Mouse (Mus musculus) kidney, postnatal 36 days (tissue): ENCODE results near the gene Fuca1.

ENCODE experiments used
- DNase-seq, 2 experiments: peaks; one replicate each; pipeline ENCODE4 v3.0.0; 2021 to 2022; ENCODE audit warnings: mixed read lengths in 2 of 2

Gene Fuca1

DNA sequence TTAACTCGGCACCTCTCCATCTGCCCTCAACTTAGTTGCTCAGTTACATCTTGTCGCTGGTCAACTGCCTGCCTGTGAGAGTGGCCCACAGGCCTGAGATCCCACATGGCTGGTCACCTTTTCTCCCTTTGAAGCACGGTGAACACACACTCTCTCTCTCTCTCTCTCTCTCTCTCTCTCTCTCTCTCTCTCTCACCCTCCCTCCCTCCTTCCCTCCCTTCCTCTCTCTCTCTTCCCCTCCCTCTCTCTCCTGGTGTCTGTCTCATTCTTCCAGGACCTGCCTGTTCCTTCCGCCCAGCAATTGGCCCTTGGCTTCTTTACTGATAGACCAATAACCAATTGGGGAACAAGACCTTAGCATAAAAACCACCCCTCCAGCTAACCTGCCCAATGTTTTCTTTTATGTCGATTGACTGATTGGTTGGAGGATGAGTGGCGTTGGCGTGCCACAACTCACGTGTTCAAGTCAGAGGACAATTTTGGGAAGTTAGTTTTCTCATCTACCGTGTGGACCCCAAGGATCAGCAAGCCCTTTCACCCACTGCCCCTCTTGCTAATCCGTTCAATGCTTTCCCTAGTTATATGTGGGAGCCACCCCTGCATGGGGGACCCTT is 5.8 kb downstream of the Fuca1 start:
- no peak for DNase-seq

DNA sequence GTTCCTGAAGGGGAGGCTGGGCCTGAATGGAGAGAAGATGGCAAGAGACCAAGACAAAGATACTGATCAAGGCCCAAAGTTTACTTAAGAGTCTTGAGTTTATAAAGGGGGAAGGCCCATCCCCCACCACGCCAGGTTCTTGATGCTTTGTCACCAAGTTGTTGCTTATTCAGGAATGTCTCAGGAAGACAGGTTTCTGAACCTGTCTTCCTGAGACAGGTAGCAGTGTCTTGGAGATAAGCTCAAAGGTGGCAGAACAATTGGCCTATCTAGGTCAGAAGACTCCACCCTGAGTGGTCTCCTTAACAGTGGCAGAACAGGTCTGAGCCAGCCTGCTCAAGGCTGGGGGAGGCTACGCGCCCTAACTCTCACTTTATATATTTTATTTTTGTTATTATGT is 6.3 kb downstream of the Fuca1 start:
- DNase-seq = no peak

DNA sequence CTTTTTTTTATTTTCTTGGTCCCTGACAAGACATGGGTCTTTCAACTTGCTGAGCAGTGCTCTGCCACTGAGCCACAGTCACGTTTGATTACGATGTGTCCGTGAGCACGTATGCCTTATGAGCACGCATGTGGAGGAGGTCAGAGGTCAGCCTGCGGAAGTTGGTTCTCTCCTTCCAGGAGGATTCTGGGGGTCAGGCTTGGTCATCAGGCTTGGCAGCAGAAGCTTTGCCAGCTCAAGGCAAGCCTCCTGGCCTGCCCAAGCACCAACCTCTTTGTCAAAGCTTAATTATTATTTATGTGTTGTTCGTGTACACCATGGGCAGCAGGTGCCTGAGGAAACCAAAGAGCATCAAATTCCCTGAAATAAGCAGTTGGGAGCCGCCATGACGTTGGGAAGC is 7.8 kb downstream of the Fuca1 start:
- peak; percentile 34 to 62 for DNase-seq

DNA sequence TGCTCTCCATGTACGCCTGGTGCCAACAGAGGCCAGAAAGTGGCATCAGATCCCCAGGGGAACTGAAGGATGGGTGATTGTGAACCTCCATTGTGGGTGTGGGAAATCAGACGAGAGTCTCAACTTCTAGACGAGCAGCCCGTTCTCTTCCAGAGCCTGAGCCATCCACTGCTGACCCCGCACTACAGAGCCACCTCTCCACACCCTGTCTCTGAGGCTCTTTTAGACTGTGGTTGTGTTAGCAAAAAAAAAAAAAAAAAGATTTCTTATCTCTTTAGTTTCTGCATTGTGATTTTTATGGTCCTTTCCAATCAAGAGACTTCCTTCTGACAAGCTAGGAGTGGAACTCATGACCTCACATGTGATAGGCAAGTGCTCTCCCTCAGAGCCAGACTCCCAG is 8.9 kb downstream of the Fuca1 start:
- DNase-seq = no peak

DNA sequence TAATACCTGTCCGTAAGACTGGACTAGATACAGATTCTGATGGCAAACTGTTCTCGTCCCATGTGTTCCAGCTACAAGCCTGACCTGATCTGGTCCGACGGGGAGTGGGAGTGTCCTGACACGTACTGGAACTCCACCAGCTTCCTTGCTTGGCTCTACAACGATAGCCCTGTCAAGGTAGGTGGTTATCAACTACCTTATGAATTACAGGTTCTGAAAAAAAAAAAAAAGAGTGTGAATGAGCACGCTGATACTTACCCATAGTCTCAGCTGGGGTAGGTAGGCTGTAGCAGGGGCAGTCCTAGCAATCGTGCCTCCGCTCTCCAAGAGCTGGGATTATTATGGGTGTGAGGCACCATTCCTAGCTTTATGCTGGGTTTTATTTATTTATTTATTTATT is 9.3 kb downstream of the Fuca1 start:
- no peak for DNase-seq

DNA sequence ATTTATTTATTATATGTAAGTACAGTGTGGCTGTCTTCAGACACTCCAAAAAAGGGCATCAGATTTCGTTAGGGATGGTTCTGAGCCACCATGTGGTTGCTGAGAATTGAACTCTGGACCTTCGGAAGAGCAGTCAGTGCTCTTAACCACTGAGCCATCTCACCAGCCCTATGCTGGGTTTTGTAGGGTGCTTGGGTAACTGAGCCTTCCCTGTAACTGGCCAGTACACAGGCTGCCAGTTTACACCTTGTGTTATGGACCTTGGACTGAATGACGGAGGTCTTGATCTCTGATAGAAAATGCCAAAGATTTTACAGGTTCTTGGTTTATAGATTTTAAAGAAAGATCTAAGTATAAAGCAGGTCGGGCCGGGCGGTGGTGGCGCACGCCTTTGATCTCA is 9.7 kb downstream of the Fuca1 start:
- DNase-seq = peak in 1 of 2 experiments; percentile 34

DNA sequence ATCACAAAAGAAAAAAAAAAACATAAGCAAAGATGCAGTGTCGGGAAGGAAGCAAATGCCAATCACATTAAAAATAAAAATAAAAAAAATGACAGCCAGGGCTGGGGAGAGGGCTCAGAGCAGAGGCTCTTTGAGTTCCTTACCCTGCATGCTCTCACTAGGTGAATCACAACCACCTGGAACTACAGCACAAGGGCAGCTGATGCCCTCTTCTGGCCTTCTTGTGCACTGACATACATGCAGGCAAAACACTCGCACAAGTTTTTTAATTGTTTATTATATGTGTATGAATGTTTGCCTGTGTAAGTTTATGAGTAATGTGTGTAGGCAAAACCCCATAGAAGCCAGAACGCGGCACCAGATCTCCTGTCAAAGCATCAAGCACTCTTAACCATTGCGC is 11.3 kb downstream of the Fuca1 start:
- DNase-seq = peak in 1 of 2 experiments; percentile 54

DNA sequence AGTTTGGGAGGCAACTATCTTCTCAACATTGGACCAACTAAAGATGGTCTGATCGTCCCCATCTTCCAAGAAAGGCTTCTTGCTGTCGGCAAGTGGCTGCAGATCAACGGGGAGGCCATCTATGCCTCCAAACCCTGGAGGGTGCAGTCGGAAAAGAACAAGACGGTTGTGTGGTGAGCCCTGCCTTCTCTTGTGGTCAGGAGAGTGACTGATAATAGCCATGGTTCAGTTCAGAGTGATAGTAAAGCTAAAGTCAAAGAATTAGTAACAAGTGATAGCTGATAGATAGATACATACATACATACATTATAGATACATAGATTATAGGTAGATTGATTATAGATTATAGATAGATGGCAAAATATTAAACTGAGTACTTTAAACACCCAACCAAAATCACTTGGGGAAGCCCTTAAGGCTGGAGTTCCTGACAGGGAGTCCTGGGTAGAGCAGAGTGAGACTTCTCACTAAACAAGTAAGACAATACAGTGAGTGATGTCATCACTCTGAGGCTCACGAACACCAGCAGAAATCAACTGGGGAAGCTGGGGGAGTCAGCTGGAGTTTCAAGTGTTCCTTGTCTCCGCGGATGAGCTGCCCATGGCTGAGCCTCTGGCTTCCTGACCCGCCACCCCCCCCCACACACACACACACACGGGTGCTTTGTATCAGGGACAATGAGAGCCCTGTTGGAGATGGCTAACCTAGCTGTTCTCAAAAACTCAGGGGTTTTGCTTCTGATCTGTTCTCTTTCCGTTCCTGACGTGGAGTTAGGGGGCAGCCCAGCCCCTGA is 14.4 kb downstream of the Fuca1 start:
- no peak for DNase-seq

DNA sequence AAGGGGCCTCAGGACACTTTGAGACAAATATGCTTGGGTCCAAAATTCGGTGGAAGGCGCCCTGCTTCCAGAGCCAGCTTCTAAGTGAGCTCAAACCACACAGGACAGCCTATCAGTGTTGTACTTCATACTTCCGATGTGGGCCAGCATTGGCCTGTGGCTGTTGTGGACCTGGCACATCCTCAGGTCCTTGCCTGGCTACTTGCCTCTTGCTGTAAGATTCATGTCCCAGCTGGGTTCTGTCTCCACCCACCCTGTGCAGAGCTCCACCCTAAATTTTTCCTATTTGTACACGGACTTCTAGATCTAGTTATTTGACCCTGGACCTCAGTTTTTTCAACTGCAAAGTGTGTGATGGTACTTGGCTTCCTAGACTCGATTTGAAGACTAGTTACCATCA is 15.0 kb downstream of the Fuca1 start:
- no peak for DNase-seq

DNA sequence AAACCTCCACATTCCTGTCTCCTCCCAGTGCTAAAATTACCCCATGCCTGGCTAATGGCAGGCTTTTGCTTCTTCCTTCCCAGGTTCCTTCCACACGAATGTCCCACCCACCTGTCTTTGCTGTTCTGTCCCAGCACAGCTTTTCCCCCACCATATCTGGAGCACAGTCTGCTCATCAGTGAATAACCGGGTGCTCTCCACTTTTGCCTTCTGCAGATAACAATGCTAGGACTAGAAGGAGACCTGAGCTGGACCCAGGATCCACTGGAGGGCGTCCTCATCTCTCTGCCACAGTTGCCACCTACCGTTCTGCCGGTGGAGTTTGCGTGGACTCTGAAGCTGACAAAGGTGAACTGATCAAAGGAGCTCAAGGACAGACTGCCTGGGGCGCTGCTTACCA is 18.3 kb downstream of the Fuca1 start:
- no peak for DNase-seq

DNA sequence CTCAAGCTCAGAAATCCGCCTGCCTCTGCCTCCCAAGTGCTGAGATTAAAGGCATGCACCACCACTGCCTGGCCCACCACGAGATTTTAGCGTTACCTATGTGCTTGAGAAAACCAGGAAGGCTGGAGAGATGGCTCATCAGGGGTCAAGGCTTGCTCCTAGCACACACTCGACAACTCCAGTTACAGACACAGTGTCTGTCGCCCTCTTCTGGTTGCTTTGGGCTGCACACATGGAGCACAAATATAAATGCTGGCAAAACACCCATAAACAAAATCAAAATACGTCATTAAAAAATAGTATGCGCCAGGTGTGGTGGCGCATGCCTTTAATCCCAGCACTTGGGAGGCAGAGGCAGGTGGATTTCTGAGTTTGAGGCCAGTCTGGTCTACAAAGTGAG is 20.5 kb downstream of the Fuca1 start:
- DNase-seq = peak in 1 of 2 experiments; percentile 55

DNA sequence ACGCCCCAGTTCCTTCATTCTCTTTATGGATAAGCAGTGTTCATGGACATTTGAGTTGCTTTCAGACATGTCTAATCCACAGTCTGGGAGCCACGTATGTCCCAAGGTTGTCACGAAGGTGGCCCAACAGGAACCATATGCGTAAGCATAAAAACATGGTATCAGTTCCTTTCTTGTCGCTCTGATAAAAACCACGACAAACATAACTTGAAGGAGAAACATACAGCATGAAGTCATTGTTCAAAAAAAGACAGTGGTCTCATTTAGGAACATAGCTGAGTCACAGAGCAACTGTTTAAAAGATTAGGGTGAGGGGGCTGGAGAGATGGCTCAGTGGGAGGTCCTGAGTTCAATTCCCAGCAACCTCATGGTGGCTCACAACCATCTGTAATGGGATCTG is 21.7 kb downstream of the Fuca1 start:
- DNase-seq = no peak

DNA sequence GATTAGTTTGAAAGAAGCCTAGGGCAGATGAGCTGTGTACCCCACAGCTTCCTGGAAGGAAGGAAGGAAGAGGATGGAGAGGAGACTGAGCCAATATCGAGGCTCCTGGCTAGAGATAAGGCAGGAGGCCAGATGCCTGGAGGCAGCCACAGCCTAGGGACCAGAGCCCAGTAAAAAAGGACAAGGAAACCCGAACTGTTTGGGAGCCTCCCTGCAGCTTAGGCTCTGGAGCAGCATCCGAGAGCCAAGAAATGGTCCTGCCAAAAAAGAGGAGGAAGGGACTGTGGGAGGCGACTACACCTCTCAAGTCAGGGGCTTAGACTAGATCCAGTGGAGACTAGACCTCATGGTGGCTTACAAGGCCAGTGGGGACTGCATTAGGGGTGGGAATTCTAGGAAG is 22.9 kb downstream of the Fuca1 start:
- DNase-seq = no peak

DNA sequence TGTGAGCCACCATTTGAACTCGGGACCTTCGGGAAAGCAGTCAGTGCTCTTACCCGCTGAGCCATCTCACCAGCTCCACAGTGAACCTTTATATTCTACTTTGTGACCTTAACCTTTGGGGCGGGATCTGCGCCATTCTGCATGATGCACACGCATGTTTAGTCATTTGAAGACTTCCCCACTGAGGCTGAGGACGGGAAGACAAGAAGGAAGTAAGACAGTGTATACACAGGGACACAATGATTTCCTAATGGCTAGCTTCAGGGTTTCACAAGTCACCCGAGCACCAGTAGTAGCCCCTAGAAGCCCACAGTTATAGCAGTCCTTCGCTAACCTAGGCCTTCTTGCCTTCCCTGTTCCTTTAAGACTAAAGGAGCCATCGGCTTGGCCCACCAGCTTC is 25.2 kb downstream of the Fuca1 start:
- DNase-seq = no peak

DNA sequence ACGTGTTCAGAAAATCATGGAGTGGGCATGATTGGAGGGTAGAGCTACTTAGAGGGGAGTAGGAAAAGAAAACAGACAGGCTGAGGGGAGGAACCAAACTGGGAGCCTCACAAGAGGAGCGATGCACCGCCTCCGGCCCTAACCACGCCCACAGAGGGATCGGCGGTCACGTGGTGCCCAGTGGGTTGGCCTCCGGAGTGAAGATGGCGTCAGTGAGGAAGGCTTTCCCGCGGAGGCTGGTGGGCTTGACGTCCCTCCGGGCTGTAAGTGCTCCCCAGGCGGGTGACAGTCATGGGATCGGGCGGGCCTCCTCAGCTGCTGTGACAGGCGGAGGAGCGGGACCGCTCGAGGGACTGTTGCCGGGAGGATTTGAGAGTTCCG is 25.7 kb downstream of the Fuca1 start, which contains the start of gene Hmgcl:
TSS of gene Hmgcl (plus strand) at position 171 of the 381 bp plus-strand sequence.
- DNase-seq = peak; percentile 96 to 99

DNA sequence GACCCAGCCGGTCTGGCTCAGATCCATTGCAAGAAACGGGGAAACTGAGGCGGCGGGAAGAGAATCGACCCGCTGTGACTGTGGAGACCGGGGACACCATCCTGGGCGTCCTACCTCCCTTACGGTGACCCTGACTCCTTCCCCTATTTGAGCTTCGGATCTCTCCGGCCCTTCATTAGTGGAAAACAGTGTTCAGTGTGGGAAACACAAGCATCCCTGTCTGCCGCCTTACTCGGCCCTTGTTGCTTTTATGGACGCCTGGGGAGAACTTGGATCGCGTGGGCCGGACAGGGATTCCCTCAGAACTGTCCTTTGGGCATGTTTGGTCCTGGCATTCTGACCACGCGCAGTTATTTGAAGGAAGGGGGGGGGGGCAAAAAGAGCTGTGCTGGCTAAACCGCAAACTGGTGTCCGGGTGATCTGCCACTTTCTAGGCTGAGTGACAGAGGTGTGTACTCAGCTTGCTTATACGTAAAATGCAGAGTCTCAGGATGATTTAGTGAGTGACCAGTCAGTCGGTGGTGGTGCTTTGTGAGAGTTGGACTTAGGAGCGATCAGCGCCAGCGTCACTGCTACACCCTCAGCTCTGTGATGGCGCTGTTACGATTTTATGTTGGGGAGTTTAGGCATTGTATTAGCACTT is 26.2 kb downstream of the Fuca1 start:
- DNase-seq = peak in 1 of 2 experiments; percentile 48

DNA sequence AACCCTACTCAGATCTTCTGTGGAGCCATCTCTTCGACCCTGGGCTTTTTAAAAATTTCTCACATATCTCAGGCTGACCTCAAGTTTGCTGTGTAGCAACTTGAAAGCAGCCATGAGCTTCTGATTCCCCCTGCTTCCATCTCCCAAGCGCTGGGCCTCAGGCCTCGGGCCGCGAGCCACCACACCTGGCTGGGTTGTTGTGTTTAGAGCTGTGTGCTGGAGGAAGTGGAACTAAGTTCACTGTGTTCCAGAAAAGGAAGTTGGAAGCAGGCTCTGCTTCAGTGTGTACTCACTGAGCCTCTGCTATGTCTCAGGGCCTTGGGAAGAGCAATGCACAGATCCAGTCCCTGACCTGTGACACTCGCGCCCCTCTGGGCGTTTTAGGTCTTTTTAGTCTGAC is 27.6 kb downstream of the Fuca1 start:
- no peak for DNase-seq

DNA sequence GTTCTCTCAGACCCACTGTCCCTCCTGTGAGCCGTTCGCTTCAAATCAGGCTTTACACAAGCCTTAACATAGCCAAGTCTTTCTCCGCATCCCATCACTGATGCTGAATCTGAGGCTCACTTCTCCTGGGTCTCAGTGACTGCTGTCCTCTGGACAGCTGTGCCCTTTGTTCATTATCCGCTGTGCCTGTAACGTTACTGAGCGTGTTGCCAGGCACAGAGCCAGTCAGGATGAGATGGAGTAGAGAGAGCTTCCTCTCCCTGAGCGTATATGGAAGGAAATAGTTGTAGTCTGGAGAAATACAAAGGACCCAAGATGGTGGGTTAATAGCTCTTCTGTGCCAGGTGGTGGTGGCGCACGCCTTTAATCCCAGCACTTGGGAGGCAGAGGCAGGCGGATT is 28.9 kb downstream of the Fuca1 start:
- DNase-seq = peak; percentile 54 to 68

DNA sequence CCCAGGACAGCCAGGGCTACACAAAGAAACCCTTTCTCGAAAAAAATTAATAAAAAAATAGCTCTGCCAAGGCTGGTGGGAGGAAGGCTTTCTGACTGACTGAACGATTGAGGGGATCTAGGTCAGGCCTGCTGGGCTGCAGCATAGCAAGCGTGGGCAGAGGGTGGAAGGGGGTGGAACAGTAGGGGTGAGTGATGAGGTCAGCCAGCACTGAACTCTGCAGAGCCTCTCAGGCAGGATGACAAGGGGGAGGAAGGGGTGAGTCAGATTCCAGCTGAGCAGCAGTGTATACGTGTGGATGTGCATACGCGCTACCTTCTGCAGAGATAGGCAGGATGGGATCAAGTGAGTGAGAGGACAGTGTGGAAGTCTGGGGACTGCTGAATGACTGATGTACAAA is 29.4 kb downstream of the Fuca1 start:
- peak; percentile 42 to 51 for DNase-seq

DNA sequence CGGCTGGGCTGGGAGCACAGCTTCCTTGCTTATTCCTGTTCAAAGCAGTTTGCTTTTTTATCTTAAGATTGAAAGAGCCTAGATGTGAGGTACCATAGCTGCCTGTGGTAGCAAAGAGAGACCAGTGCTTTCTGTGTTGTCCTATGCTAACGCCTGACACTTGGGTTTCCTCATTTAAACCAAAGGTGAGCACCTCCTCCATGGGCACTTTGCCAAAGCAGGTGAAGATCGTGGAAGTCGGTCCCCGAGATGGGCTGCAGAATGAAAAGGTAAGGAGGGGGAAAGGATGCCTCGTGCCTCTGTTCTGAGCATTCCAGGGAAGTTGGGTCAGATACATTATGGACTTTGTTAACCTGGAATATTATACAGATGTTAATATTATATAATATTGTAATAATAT is 29.8 kb downstream of the Fuca1 start:
- peak in 1 of 2 experiments; percentile 32 for DNase-seq

DNA sequence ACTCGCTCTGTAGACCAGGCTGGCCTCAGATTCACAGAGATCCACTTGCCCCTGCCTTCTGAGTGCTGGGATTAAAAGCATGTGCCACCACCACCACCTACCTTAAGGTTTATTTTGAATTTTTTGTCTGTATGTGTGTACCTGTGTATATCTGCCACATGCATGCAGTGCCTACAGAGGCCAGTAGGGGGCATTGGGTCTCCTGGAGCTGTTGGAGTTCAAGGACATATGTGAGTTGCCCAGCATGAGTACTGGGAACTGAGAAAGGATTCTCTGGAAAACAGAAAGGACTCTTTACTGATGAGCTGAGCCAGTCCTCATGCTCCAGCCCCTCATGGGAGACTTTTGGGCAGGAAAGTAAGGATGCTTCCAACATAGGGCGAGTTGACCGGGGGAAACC is 31.0 kb downstream of the Fuca1 start:
- peak in 1 of 2 experiments; percentile 33 for DNase-seq

DNA sequence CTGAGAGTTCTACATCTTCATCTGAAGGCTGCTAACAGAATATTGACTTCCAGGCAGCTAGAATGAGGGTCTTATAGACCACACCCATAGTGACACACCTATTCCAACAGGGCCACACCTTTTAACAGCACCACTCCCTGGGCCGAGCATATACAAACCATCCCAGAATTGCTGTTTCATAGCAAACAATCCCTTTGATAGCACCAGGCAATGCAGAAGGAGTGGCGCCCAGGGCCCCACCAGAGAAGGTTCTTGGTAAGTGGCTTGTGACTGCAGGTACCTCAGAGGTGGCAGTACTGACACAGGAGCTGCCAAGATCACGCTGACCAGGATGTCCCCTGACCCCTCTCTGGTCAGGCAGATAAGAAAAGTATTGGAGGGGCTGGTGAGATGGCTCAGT is 32.6 kb downstream of the Fuca1 start:
- no peak for DNase-seq

DNA sequence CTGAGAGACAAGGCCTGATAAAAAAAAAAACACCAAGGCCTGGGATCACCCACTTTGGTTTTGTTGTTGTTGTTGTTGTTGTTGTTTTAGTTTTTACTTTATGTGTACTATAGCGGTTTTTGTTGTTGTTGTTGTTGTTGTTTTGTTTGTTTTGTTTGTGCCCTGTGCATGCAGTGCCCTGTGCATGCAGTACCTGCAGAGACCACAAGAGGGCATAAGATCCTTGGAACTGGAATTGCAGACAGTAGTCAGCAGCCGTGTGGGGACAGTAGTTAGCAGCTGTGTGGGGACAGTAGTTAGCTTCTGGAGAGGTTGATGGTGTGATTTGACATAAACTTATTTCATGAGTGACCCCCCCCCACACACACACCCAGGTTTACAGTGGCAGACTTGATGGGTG is 33.7 kb downstream of the Fuca1 start:
- peak; percentile 73 to 92 for DNase-seq

DNA sequence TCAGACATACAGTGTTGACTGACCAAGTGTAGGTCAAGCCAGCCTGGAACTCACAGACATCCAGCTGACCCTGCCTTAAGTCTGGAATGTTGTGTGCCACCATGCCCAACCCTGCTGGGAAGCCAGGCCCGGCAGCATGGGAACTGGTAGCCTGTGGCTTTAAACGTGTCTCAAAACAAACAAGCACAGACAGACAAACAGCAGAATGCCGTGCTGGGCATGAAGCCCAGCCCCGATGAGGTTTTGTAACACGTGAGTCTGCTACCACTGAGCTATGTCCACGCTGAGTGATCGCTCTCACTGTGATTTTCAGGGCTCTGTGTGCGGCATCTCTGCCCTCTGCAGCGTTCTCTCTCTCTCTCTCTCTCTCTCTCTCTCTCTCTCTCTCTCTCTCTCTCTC is 35.4 kb downstream of the Fuca1 start:
- no peak for DNase-seq
